Mouse (Mus musculus): ENCODE results near the gene Mipol1. TPM values are rescaled to one million over a fixed set of nuclear protein-coding genes. Genes with fewer than 3 reads are reported as not detected.

Mipol1 gene
- polyA plus RNA-seq, 1 experiment from 2014 or later, result 6.7 TPM

- Histone ChIP-seq H3K4me1 (replicated peaks) (no peaks in the 10 kb centered on the region), H3K36me3 (no peaks in the 10 kb centered on the region), H3K27ac (no peak overlapping the region), H3K9me3 (no peaks in the 10 kb centered on the region), H3K27me3 (ENCODE audit: insufficient read depth, poor library complexity, severe bottlenecking) (no peaks in the 10 kb centered on the region), H3K4me3 (no peak overlapping the region)
- no peak for DNase-seq (ENCODE audit: low spot score)
- WGBS, result 69% methylated on average over 1 of the region's 1 CpGs
These were observed 284.3 kb downstream of the Mipol1 start for GRCm38 (mm10) chr12:57514552-57514951.

- Histone ChIP-seq H3K27ac (no peak overlapping the region), H3K4me3 (no peak overlapping the region), H3K27me3 (ENCODE audit: insufficient read depth, poor library complexity, severe bottlenecking) (no peaks in the 10 kb centered on the region), H3K9me3 (no peaks in the 10 kb centered on the region), H3K4me1 (replicated peaks) (no peaks in the 10 kb centered on the region), H3K36me3 (no peaks in the 10 kb centered on the region)
- WGBS, result 55% methylated on average over 12 of the region's 12 CpGs
- DNase-seq (ENCODE audit: low spot score), result no peak
These were observed 285.6 kb downstream of the Mipol1 start for GRCm38 (mm10) chr12:57515702-57516377.

GRCm38 (mm10) chr12:57528335-57528734 is 298.1 kb downstream of the Mipol1 start:
- peaks cover 53% of the 10 kb centered on the region for H3K27me3 ChIP-seq (ENCODE audit: insufficient read depth, poor library complexity, severe bottlenecking)
- no peaks in the 10 kb centered on the region for H3K36me3 ChIP-seq
- no peak overlapping the region for H3K27ac ChIP-seq
- H3K4me3 ChIP-seq, result no peak overlapping the region
- H3K4me1 ChIP-seq (replicated peaks), result peaks cover 8% of the 10 kb centered on the region
- DNase-seq (ENCODE audit: low spot score), result no peak
- 85% methylated on average over 4 of the region's 4 CpGs for WGBS
- H3K9me3 ChIP-seq, result no peaks in the 10 kb centered on the region

GRCm38 (mm10) chr12:57530474-57530873 is 300.2 kb downstream of the Mipol1 start:
- no peak for DNase-seq (ENCODE audit: low spot score)
- Histone ChIP-seq H3K4me3 (no peak overlapping the region), H3K4me1 (replicated peaks) (peaks cover 19% of the 10 kb centered on the region), H3K36me3 (no peaks in the 10 kb centered on the region), H3K27me3 (ENCODE audit: insufficient read depth, poor library complexity, severe bottlenecking) (peaks cover 74% of the 10 kb centered on the region), H3K27ac (no peak overlapping the region), H3K9me3 (no peaks in the 10 kb centered on the region)
- 6% methylated on average over 9 of the region's 9 CpGs for WGBS

- DNase-seq (ENCODE audit: low spot score), result no peak
- Histone ChIP-seq H3K9me3 (no peaks in the 10 kb centered on the region), H3K4me1 (replicated peaks) (peaks cover 35% of the 10 kb centered on the region), H3K4me3 (peak overlapping the region; percentile 44), H3K27ac (peak overlapping the region; percentile 59; the same call in 1 of the 2 replicates), H3K27me3 (ENCODE audit: insufficient read depth, poor library complexity, severe bottlenecking) (peaks cover 100% of the 10 kb centered on the region), H3K36me3 (no peaks in the 10 kb centered on the region)
- under 1% methylated on average over 5 of the region's 6 CpGs for WGBS
These were observed 304.3 kb downstream of the Mipol1 start for GRCm38 (mm10) chr12:57534517-57534878.

GRCm38 (mm10) chr12:57534879-57535611 is 304.8 kb downstream of the Mipol1 start:
- peak; percentile 58 for DNase-seq (ENCODE audit: low spot score)
- Histone ChIP-seq H3K27me3 (ENCODE audit: insufficient read depth, poor library complexity, severe bottlenecking) (peaks cover 100% of the 10 kb centered on the region), H3K27ac (peak overlapping the region; percentile 60), H3K4me1 (replicated peaks) (peaks cover 37% of the 10 kb centered on the region), H3K36me3 (no peaks in the 10 kb centered on the region), H3K4me3 (peak overlapping the region; percentile 44), H3K9me3 (no peaks in the 10 kb centered on the region)
- WGBS, result under 1% methylated on average over 39 of the region's 39 CpGs

GRCm38 (mm10) chr12:57536056-57536908 is 306.1 kb downstream of the Mipol1 start:
- H3K27ac ChIP-seq, result no peak overlapping the region
- no peak overlapping the region for H3K4me3 ChIP-seq
- no peaks in the 10 kb centered on the region for H3K36me3 ChIP-seq
- peaks cover 100% of the 10 kb centered on the region for H3K27me3 ChIP-seq (ENCODE audit: insufficient read depth, poor library complexity, severe bottlenecking)
- peaks cover 28% of the 10 kb centered on the region for H3K4me1 ChIP-seq (replicated peaks)
- WGBS, result 2% methylated on average over 25 of the region's 25 CpGs
- no peak for DNase-seq (ENCODE audit: low spot score)
- H3K9me3 ChIP-seq, result no peaks in the 10 kb centered on the region

- H3K4me1 ChIP-seq (replicated peaks), result peaks cover 31% of the 10 kb centered on the region
- 2% methylated on average over 11 of the region's 11 CpGs for WGBS
- DNase-seq (ENCODE audit: low spot score), result no peak
- no peak overlapping the region for H3K27ac ChIP-seq
- no peaks in the 10 kb centered on the region for H3K36me3 ChIP-seq
- peaks cover 100% of the 10 kb centered on the region for H3K27me3 ChIP-seq (ENCODE audit: insufficient read depth, poor library complexity, severe bottlenecking)
- no peaks in the 10 kb centered on the region for H3K9me3 ChIP-seq
- no peak overlapping the region for H3K4me3 ChIP-seq
These were observed 306.9 kb downstream of the Mipol1 start for GRCm38 (mm10) chr12:57536909-57537670.

- no peak for DNase-seq (ENCODE audit: low spot score)
- H3K9me3 ChIP-seq, result no peaks in the 10 kb centered on the region
- under 1% methylated on average over 21 of the region's 21 CpGs for WGBS
- peaks cover 40% of the 10 kb centered on the region for H3K4me1 ChIP-seq (replicated peaks)
- peaks cover 100% of the 10 kb centered on the region for H3K27me3 ChIP-seq (ENCODE audit: insufficient read depth, poor library complexity, severe bottlenecking)
- no peak overlapping the region for H3K27ac ChIP-seq
- H3K36me3 ChIP-seq, result no peaks in the 10 kb centered on the region
- peak overlapping the region; percentile 50 for H3K4me3 ChIP-seq
These were observed 307.8 kb downstream of the Mipol1 start for GRCm38 (mm10) chr12:57537791-57538587.

- DNase-seq (ENCODE audit: low spot score), result peak; percentile 76
- peak overlapping the region; percentile 56; the same call in 1 of the 2 replicates for H3K27ac ChIP-seq
- no peaks in the 10 kb centered on the region for H3K36me3 ChIP-seq
- H3K9me3 ChIP-seq, result no peaks in the 10 kb centered on the region
- under 1% methylated on average over 63 of the region's 63 CpGs for WGBS
- H3K4me3 ChIP-seq, result peak overlapping the region; percentile 50
- peaks cover 45% of the 10 kb centered on the region for H3K4me1 ChIP-seq (replicated peaks)
- peaks cover 100% of the 10 kb centered on the region for H3K27me3 ChIP-seq (ENCODE audit: insufficient read depth, poor library complexity, severe bottlenecking)
These were observed 308.6 kb downstream of the Mipol1 start for GRCm38 (mm10) chr12:57538588-57539550.

GRCm38 (mm10) chr12:57539551-57539985 is 309.3 kb downstream of the Mipol1 start:
- peak; percentile 65 for DNase-seq (ENCODE audit: low spot score)
- Histone ChIP-seq H3K27ac (no peak overlapping the region), H3K27me3 (ENCODE audit: insufficient read depth, poor library complexity, severe bottlenecking) (peaks cover 100% of the 10 kb centered on the region), H3K4me3 (peak overlapping the region; percentile 50), H3K9me3 (no peaks in the 10 kb centered on the region), H3K36me3 (no peaks in the 10 kb centered on the region), H3K4me1 (replicated peaks) (peaks cover 42% of the 10 kb centered on the region)
- WGBS, result 2% methylated on average over 10 of the region's 10 CpGs
